Mouse (Mus musculus) cortical plate, adult 2 months (tissue): ENCODE results near the gene Olfr1218.

Experiments
- CTCF ChIP-seq: fragments of 200-500 bp; IDR thresholded peaks from 2 replicates; pipeline ENCODE4 v1.5.1; 2011; ENCODE audit warnings: mild to moderate bottlenecking, control low read depth, low read length; ENCODE audit not compliant: insufficient read depth; ENCODE audit errors: extremely low read depth
- POLR2A ChIP-seq: fragments of 200-500 bp; IDR thresholded peaks from 2 replicates; pipeline ENCODE4 v1.6.1; 2011; ENCODE audit warnings: mild to moderate bottlenecking, low read length, control low read depth; ENCODE audit not compliant: insufficient read depth; ENCODE audit errors: extremely low read depth

GRCm38 (mm10) chr2:89018240-89018639 lies 42.7 kb downstream of the Olfr1218 start, which contains the start of gene Olfr1216:
- TF ChIP-seq POLR2A: no peak
- no peak for TF ChIP-seq CTCF
